Mouse (Mus musculus) frontal cortex, postnatal 36 days (tissue): Measurements from ENCODE around the gene Lyz2.
"Not testable (repeated sequence)": the region's sequence is repeated elsewhere in the genome, so short reads cannot be mapped to it uniquely, and the experiment has no call there.

Experiments used
- DNase-seq, 2 experiments: peaks; one replicate each; pipeline ENCODE4 v3.0.0; 2022; ENCODE audit warnings: low spot score in 2 of 2

Gene Lyz2

GRCm38 (mm10) chr10:117282049-117282448, at the start of gene Lyz2:
Lyz2 (minus strand) TSS chr10:117282321.
- DNase-seq = no peak

- DNase-seq = no peak
Measured at GRCm38 (mm10) chr10:117330521-117330920, 48.4 kb upstream of the Lyz2 start.

- DNase-seq = no peak
Measured at GRCm38 (mm10) chr10:117323782-117324181, 41.7 kb upstream of the Lyz2 start.

- DNase-seq = no peak
Measured at GRCm38 (mm10) chr10:117322630-117323029, 40.5 kb upstream of the Lyz2 start.

- no peak for DNase-seq
Measured at GRCm38 (mm10) chr10:117320571-117320981, 38.5 kb upstream of the Lyz2 start.

GRCm38 (mm10) chr10:117316391-117316790, 34.3 kb upstream of the Lyz2 start:
- DNase-seq = no peak

- no peak for DNase-seq
Measured at GRCm38 (mm10) chr10:117313133-117313532, 31.0 kb upstream of the Lyz2 start.

- no peak for DNase-seq
Measured at GRCm38 (mm10) chr10:117312168-117312567, 30.0 kb upstream of the Lyz2 start.

GRCm38 (mm10) chr10:117304371-117304770, 22.2 kb upstream of the Lyz2 start:
- no peak for DNase-seq

GRCm38 (mm10) chr10:117301688-117302087, 19.6 kb upstream of the Lyz2 start:
- no peak for DNase-seq

- DNase-seq = no peak
Measured at GRCm38 (mm10) chr10:117299901-117300520, 17.9 kb upstream of the Lyz2 start.

- DNase-seq = no peak
Measured at GRCm38 (mm10) chr10:117299106-117299505, 17.0 kb upstream of the Lyz2 start.

- no peak for DNase-seq
Measured at GRCm38 (mm10) chr10:117298336-117298735, 16.2 kb upstream of the Lyz2 start.

- DNase-seq = no peak
Measured at GRCm38 (mm10) chr10:117292671-117293070, 10.6 kb upstream of the Lyz2 start, which contains the start of gene Lyz1. Lyz1 (minus strand) TSS chr10:117292868.

GRCm38 (mm10) chr10:117290936-117291335, 8.8 kb upstream of the Lyz2 start:
- DNase-seq = not testable (repeated sequence)

- no peak for DNase-seq
Measured at GRCm38 (mm10) chr10:117290046-117290870, 8.1 kb upstream of the Lyz2 start.

- DNase-seq = not testable (repeated sequence)
Measured at GRCm38 (mm10) chr10:117289034-117289505, 6.9 kb upstream of the Lyz2 start.

GRCm38 (mm10) chr10:117288197-117289033, 6.3 kb upstream of the Lyz2 start:
- no peak for DNase-seq

- DNase-seq = no peak
Measured at GRCm38 (mm10) chr10:117287226-117287850, 5.2 kb upstream of the Lyz2 start.

- DNase-seq = no peak
Measured at GRCm38 (mm10) chr10:117286366-117286970, 4.3 kb upstream of the Lyz2 start.

GRCm38 (mm10) chr10:117285584-117285983, 3.5 kb upstream of the Lyz2 start:
- DNase-seq = not testable (repeated sequence)
